Mouse (Mus musculus): ENCODE measurements around the gene Otogl.
A peak's percentile ranks its signal among the peaks of the same experiment; 100 is the strongest.

The Otogl gene

DNA sequence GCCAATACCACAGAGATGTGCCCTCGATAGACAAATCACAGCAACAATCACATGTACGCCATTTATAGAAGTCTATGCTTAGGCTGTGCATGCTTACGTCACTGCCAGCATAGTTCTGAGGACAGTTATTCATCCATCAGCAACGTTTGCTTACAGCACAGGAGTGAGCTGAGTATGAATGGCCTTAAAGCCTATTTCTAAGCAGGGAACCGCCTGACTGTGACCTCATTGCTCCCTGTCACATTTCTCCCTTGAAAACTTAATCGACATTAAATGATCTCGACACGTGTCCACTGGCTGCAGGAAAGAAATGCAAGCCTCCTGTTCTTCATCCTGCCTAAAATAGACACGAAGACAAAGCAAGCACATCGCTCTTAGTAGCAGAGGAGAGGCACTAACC lies 5.5 kb downstream of the Otogl start:
- no peak for DNase-seq (ENCODE audit: low read depth, low spot score)

- peak; percentile 94 for DNase-seq (ENCODE audit: low read depth, low spot score)
These were observed 6.5 kb downstream of the Otogl start for GRCm38 (mm10) chr10:107905274-107906034.

- DNase-seq (ENCODE audit: low read depth, low spot score): no peak
These were observed 10.0 kb downstream of the Otogl start for GRCm38 (mm10) chr10:107901958-107902357.

- no peak for DNase-seq (ENCODE audit: low read depth, low spot score)
These were observed 10.6 kb downstream of the Otogl start for GRCm38 (mm10) chr10:107901204-107901879.

GRCm38 (mm10) chr10:107899946-107900345 lies 12.0 kb downstream of the Otogl start:
- DNase-seq (ENCODE audit: low read depth, low spot score): peak; percentile 75

GRCm38 (mm10) chr10:107896158-107896557 lies 15.8 kb downstream of the Otogl start:
- no peak for DNase-seq (ENCODE audit: low read depth, low spot score)

GRCm38 (mm10) chr10:107894663-107895581 lies 17.0 kb downstream of the Otogl start:
- DNase-seq (ENCODE audit: low read depth, low spot score): no peak

DNA sequence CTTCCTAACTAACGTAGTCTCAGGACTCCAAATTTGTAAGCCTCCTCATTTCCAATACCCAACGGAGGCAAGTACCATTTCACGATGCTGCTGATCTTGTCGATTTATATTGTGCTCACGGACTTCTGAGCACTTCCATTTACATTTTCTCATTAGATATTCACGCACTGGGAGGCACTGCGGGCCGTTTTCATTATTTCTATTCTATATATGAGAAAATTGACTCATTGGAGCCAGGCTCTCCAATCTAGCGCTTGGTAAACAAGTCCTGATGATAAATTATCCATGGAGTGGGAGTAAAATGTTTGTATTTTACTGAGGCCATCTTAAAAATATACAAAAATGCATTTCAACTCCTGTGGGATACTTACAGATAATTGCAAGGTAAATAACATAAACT lies 21.5 kb downstream of the Otogl start:
- DNase-seq (ENCODE audit: low read depth, low spot score): no peak

DNA sequence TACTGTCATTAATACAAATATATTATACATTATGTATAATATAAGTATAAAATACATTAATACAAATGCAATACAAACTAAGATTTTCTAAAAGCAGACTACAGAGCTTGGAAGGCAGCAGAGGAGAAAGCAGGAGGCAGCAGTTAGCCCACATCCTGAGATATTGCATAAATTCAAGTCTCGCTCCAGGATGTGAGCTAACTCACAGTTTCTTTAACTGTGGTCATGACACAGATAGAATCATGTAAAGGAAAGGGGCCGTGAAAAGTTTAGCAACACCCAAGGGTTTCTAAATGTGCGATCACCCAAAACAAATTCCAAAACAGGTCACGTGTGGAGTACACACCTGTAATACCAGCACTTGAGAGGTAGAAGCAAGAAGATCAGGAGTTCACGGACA lies 39.4 kb downstream of the Otogl start:
- DNase-seq (ENCODE audit: low read depth, low spot score): no peak

DNA sequence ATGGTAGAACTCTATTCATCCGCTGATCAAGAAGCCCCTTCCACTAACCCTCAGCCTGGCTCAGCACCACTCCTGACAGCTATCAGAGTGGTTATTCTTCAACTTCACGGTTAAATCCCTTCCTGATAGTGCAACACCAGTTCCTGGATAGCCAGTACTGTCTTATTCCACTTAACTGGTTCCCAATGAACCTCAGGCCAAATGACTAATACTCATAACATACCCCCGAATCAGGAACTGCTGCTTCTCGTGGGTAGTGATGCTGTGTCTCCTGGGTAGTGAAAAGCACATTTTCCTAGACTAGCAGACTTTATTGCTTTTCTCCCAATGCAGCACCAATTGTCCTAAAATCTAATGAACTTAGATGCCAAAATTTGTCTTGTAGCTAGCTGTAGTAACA lies 39.8 kb downstream of the Otogl start:
- peak; percentile 20 for DNase-seq (ENCODE audit: low read depth, low spot score)

DNA sequence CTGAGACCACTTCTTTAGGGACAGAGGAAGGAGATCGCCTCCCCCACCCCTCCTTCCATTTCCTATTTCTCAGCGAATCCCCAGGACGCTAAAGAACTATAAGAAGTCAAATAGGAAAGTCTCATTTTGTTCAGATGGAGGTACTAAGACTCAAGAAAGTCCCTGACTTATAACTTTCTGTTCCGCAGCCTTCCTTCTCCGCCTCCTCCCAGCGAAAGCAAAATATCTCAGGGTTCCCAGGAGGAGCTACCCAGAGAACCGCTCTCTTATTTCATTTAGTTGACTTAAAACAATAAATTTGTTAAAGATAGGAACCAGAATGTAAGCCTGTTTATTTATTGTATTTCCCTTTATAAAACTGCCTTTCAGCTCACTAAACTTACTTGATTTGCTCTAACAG lies 41.4 kb downstream of the Otogl start:
- no peak for DNase-seq (ENCODE audit: low read depth, low spot score)

DNA sequence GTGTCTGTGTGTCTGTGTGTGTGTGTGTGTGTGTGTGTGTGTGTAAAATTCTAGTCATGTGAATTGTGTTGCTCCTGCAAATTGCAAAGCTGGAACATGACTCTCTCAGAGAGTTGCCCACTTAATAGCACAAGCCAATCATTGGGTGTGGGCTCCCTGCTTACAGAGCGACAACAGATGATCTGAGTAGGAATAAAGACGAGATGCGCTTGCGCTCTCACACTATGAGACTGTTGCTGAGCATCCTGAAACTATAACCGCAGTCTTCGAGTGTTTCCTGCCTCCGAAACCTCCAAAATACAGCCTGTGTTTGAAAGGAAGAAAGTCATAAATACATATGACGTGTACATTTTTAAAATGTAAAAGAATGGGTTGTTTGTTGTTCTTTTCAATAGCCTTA lies 43.0 kb downstream of the Otogl start:
- no peak for DNase-seq (ENCODE audit: low read depth, low spot score)

DNA sequence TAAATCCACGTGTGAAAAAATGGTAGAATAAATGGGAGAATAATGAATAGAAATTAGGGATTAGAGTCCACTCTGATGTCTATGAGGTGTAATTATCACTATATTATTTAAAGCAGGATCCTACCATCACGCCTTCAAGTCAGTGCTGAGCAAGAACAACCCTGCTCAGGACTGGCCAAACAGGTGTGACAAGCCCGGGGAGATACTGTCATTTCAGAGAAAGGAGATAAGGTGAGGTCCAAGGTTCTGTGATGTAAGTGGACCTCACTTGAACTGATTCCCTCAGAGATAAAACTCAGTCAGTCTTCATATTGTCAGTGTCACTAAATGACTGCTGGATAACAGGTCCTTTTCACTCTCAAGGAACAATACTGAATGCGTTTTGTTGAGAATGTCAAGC lies 44.5 kb downstream of the Otogl start:
- DNase-seq (ENCODE audit: low read depth, low spot score): no peak

DNA sequence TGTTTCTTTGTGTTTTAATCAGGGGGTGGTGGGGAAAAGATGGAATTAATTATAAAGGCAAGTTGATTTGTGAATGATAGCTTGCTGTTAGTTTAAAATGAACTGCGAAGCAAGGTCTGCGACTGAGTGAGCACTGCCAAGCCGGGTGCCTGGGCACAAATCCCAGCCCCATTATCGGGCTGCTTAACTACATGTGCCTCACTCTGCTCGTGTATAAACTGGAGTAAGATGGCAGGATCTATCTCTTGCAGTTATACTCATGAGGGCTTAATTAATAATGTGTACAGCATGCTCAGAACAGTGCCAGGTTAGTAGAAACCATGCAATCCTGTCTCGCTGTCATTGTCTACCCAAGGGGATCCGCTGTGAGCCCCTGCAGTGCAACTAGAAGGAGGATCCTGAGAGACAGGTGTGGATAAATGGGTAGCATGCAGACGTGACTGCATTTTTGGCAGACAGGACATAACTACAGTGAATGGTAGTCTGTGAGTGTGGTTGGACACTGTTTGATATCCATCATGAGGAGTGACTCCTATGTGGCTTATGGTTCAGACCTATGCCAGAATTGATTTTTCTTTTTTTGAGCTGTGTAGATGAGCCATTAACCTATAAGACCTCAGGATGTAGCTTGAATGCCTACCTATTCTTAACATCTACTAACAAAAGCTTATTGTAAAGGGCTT lies 51.6 kb downstream of the Otogl start:
- DNase-seq (ENCODE audit: low read depth, low spot score): no peak

- no peak for DNase-seq (ENCODE audit: low read depth, low spot score)
These were observed 52.7 kb downstream of the Otogl start for GRCm38 (mm10) chr10:107859220-107859619.

GRCm38 (mm10) chr10:107858684-107859083 lies 53.2 kb downstream of the Otogl start:
- DNase-seq (ENCODE audit: low read depth, low spot score): peak; percentile 78

DNA sequence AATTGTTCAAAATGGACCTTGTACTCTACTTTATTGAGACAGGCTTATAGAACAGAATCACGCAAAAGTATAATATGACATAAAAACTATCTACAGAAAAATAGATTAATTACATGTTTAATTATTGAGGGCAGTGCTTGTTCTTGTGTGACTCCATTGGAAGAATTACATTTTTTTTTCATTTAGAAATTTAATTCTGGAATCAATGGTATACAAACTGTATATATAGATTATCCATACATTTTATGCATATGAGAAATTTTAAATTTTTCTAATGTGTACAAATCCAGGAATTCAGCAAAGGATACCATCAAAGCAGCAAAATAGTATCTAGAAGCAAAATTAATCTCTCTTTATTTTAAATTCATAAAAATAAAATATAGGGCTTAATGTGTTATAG lies 67.0 kb downstream of the Otogl start:
- DNase-seq (ENCODE audit: low read depth, low spot score): peak; percentile 76

GRCm38 (mm10) chr10:107834452-107835239 lies 77.3 kb downstream of the Otogl start:
- no peak for DNase-seq (ENCODE audit: low read depth, low spot score)

- no peak for DNase-seq (ENCODE audit: low read depth, low spot score)
These were observed 82.8 kb downstream of the Otogl start for GRCm38 (mm10) chr10:107829151-107829550.

GRCm38 (mm10) chr10:107813814-107814483 lies 98.0 kb downstream of the Otogl start:
- DNase-seq (ENCODE audit: low read depth, low spot score): no peak
